Mouse (Mus musculus): Measurements from ENCODE around the gene Tyrp1. TPM values are rescaled to one million over a fixed set of nuclear protein-coding genes. Genes with fewer than 3 reads are reported as not detected.

The Tyrp1 gene
- total and polyA plus RNA-seq, 2 experiments from 2014 or later: 0.46 to 0.70 TPM

- H3K4me3 ChIP-seq (ENCODE audit: low read depth, low read length): no peak overlapping the region
- H3K36me3 ChIP-seq (replicated peaks; ENCODE audit: control insufficient read depth, insufficient read depth, low read length): no peaks in the 10 kb centered on the region
- ATAC-seq (ENCODE audit: insufficient read depth, low read depth): no peak
- no peaks in the 10 kb centered on the region for H3K4me1 ChIP-seq (ENCODE audit: control insufficient read depth, insufficient read depth)
- 54% methylated on average over 4 of the region's 4 CpGs for WGBS
- H3K9me3 ChIP-seq (replicated peaks; ENCODE audit: control insufficient read depth, low read length): no peaks in the 10 kb centered on the region
- H3K4me2 ChIP-seq (ENCODE audit: low read depth, low read length): no peak overlapping the region
- TF ChIP-seq CTCF (IDR thresholded peaks at IDR 0.05; ENCODE audit: low read depth) (no peak), EP300 (IDR thresholded peaks at IDR 0.05; ENCODE audit: low read depth) (no peak)
- H3K9ac ChIP-seq (replicated peaks; ENCODE audit: low read depth, low read length): no peak overlapping the region
- no peak for DNase-seq (ENCODE audit: low spot score)
- no peaks in the 10 kb centered on the region for H3K27me3 ChIP-seq (ENCODE audit: control insufficient read depth, insufficient read depth, low read length)
- no peak overlapping the region for H3K27ac ChIP-seq (ENCODE audit: low read depth)
Measured at GRCm38 (mm10) chr4:80895278-80895894, 61.5 kb downstream of the Tyrp1 start.

Other genes with a start within 250 kb of the Tyrp1 start
- 3.7 and 7.5 TPM in 2 replicates for gene Lurap1l, start 76.5 kb downstream of the Tyrp1 start, total RNA-seq (2014; rRNA removed; ENCODE audit: low replicate concordance)
- 2.1 and 2.3 TPM in 2 replicates for gene Lurap1l, start 76.5 kb downstream of the Tyrp1 start, polyA plus RNA-seq (2015; fragmentation: Nextera tagmentation; extraction: Ambion mirVana)